Mouse (Mus musculus): ENCODE measurements around the gene Fxyd5.

Fxyd5 gene

GRCm38 (mm10) chr7:31060621-31061010 lies 18.3 kb upstream of the Fxyd5 start:
- DNase-seq (ENCODE audit: low spot score), result no peak

GRCm38 (mm10) chr7:31059919-31060620 lies 17.8 kb upstream of the Fxyd5 start:
- no peak for DNase-seq (ENCODE audit: low spot score)

- DNase-seq (ENCODE audit: low spot score), result peak; percentile 69
These were observed 16.8 kb upstream of the Fxyd5 start, which contains the start of gene Lgi4 for GRCm38 (mm10) chr7:31059108-31059507. Gene Lgi4, plus strand, starts transcription at chr7:31059342.

- DNase-seq (ENCODE audit: low spot score), result no peak
These were observed 15.9 kb upstream of the Fxyd5 start for GRCm38 (mm10) chr7:31058211-31058610.

- DNase-seq (ENCODE audit: low spot score), result no peak
These were observed 15.4 kb upstream of the Fxyd5 start for GRCm38 (mm10) chr7:31057730-31058129.

- DNase-seq (ENCODE audit: low spot score), result peak; percentile 75
These were observed 14.8 kb upstream of the Fxyd5 start, which contains the start of gene Fxyd1 for GRCm38 (mm10) chr7:31057071-31057470. Gene Fxyd1, minus strand, starts transcription at chr7:31057199.

GRCm38 (mm10) chr7:31056448-31056847 lies 14.2 kb upstream of the Fxyd5 start:
- no peak for DNase-seq (ENCODE audit: low spot score)

GRCm38 (mm10) chr7:31055883-31056282 lies 13.6 kb upstream of the Fxyd5 start:
- peak; percentile 78 for DNase-seq (ENCODE audit: low spot score)

- DNase-seq (ENCODE audit: low spot score), result peak; percentile 74
These were observed 13.1 kb upstream of the Fxyd5 start for GRCm38 (mm10) chr7:31055354-31055824.

GRCm38 (mm10) chr7:31054661-31055320 lies 12.5 kb upstream of the Fxyd5 start:
- no peak for DNase-seq (ENCODE audit: low spot score)

- no peak for DNase-seq (ENCODE audit: low spot score)
These were observed 11.7 kb upstream of the Fxyd5 start for GRCm38 (mm10) chr7:31053882-31054447.

GRCm38 (mm10) chr7:31052636-31053434 lies 10.6 kb upstream of the Fxyd5 start:
- DNase-seq (ENCODE audit: low spot score), result peak; percentile 22

- DNase-seq (ENCODE audit: low spot score), result no peak
These were observed 10.0 kb upstream of the Fxyd5 start for GRCm38 (mm10) chr7:31052251-31052635.

GRCm38 (mm10) chr7:31051321-31052021 lies 9.2 kb upstream of the Fxyd5 start, which contains the start of gene Fxyd7:
Gene Fxyd7, minus strand, starts transcription at chr7:31051467.
- DNase-seq (ENCODE audit: low spot score), result no peak

- no peak for DNase-seq (ENCODE audit: low spot score)
These were observed 8.6 kb upstream of the Fxyd5 start for GRCm38 (mm10) chr7:31050921-31051320.

GRCm38 (mm10) chr7:31050487-31050886 lies 8.2 kb upstream of the Fxyd5 start:
- DNase-seq (ENCODE audit: low spot score), result no peak

GRCm38 (mm10) chr7:31049846-31050281 lies 7.6 kb upstream of the Fxyd5 start:
- no peak for DNase-seq (ENCODE audit: low spot score)

GRCm38 (mm10) chr7:31049135-31049845 lies 7.0 kb upstream of the Fxyd5 start:
- no peak for DNase-seq (ENCODE audit: low spot score)

GRCm38 (mm10) chr7:31041662-31042315 lies 492 bp downstream of the Fxyd5 start:
- no peak for DNase-seq (ENCODE audit: low spot score)

GRCm38 (mm10) chr7:31041023-31041407 lies 1.3 kb downstream of the Fxyd5 start:
- no peak for DNase-seq (ENCODE audit: low spot score)

Measured in yolk sac, embryonic 10.5 days (tissue).